Mouse (Mus musculus) layer of hippocampus, postnatal 14 days (tissue): ENCODE measurements at regions not wholly inside any gene's neighbourhood (a gene's known extent, or its start where the extent isn't known, plus 50 kb on each side); places are given as distances from the start of the nearest gene placed in this dataset.

Experiments used
- DNase-seq, 2 experiments: peaks; one replicate each; pipeline ENCODE4 v3.0.0; 2021 to 2022; ENCODE audit warnings: low spot score in 2 of 2, mixed read lengths in 1 of 2

DNA sequence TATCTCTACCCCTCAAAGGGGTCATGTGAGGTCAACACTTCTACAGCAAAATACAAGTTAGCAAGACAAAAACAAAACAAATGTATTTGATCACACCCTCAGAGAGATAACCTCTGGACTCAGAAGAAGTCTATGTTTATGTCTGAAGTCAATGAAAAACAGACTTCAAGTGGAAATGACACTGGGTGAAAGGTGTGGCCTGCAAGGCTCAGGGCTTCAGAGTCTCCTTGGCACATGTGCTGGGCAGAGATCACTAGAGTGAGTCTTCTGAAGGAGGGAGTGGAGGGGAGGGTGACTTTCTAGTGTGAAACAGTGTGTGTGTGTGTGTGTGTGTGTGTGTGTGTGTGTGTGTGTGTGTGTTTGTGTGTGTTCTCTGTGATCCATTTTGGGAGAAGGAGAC, 68.2 kb downstream of the Il12a start:
- no peak for DNase-seq

DNA sequence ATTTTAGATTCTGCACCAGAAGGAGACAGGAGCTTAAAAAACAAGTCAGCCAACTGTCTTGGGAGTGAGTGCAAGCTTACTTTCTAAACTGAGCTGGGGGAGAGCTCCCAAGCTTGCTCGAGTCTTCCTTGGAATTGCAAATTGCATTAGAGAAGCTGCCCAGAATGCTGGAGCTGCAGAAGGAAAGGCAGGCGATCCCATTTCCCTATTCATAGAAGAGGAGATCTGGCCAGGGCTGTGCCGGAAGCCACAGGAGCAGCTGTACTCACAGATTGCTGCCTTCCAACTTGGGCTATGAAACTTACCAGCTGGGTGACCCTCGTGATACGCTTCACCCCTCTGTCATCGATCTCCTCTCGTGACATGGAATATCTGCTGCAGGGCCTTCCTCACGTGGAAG, 68.9 kb downstream of the Il12a start:
- peak; percentile 41 to 57 for DNase-seq

DNA sequence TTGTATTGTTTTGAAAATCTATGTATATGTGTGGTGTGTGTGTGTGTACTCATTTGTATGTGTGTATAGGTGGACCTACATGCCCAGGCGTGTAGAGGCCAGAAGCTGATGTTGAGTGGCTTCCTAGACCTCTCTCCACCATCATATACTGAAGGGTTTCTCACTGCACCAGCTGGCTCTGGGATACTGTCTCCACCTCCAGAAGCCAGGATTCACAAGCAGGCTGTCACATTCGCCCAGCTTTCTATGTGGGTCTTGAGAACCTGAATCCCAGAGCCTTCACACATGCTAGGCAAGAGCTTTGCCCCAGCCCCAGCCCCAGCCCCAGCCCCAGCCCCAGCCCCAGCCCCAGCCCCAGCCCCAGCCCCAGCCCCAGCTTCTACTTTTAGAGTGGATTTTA, 70.4 kb downstream of the Il12a start:
- DNase-seq, result no peak

DNA sequence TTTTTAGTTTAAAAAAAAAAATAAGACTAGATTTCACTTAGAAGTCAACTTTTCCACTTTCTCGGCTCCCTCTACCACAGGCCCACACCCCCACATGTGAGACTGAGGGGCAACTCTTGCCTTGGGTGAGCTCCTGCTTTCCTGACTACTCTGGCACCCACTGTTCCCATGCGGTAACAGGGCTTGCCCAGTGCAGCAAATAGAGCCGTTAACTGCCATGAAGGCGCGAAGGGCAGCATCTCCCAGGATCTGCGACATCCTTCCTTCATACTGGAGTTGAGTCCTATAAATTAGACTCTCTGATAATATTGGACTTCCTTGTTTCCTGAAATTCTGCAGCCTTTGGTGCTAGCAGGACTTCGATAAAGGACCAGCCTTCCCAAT, 70.8 kb downstream of the Il12a start:
- no peak for DNase-seq

DNA sequence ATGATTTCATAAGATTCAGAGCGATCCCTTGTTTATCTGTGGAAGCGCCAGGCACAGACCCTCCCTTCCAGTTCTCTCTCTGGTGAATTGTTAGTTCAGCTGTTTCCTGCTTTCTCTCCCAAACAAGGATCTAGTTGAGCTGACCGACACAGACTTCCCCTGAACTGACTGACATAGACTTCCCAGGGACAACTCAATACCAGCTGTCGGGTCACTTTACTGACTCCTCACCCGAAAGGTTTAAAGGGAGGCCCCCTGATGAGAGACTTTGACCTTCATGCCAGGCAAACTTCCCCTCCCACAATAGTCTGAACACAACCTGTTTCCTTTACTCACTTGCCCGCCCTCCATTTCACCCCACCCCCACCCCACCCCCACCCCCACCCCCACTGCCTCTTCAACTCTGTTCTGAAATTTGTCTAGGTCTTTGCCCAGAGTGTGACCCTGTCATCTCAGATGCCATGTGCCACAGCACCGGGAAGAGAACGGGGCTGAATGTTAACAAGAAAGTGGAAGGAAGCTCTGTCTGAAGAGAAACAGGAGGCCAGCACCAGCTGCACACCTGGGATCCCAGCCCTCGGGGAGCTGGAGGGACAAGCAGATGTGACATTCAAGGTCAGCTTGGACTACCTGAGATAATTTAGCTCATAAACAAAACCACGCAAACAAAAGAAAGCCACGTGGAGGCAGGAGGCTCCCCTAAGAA, 71.3 kb downstream of the Il12a start:
- DNase-seq, result no peak

DNA sequence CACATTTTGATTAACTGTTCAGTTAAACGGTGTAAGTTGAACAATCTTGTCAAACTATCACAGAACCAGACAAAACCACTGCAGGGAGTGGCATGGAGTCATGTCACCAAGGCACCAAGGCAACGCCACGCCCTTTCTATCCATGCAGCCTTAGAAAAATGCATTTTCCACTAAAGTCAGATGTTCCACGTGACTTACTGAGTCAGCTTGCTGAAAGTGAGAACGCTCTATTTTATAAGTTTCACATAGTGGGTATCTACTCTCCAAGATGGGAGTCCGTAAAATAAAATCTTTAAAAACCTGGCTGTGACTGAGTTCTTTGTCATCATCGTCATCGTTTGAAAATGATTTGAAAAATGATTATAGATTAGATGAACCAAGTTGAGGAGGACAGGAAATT, 72.5 kb downstream of the Il12a start:
- no peak for DNase-seq

DNA sequence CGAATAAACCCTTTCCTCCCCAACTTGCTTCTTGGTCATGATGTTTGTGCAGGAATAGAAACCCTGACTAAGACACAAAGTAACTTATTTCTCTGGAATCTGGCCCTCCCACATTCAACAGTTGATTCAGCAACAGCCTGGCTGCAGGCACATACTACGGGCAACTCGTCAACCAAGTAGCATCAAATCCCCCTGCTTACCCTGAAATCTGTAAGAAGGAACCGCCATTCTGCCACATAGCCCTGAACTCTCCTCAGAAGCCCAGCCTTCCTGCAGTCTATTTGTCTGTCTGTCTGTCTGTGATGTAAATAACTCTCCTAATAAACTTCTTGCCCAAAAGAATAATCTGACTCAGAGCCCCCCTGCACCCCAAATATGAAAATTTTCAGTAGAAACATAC, 73.9 kb downstream of the Il12a start:
- DNase-seq, result no peak

DNA sequence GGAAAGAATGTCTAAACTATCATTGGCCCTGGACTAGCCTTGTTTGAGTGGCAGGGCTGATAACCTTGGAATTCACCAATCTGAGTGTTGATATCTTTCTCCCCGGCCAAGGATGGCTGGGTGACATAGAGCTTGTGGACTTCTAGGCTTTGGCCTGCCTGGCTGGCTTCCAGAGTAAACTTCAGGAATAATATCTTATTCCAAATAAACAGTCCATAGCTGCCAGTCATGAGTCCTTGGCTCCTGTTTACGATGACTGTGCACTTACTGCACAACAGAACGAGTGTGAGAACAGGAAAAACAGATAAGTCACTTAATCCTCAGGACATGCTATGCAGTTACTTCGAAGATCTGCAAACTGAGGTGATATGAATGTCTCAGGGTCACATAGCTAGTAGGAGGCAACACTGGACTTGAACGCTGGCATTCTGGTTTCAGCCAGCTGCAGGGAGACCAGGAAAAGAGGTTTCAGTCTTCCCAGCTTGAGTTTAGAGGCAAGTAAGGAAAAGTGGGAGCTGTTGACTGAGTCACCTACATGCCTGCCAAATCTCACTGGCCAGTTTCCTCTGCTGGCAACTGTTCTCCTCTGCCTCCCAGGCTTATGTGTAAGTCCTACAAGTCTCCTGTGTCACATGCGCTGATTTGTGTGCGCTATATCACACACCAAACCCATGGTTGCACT, 74.6 kb downstream of the Il12a start:
- DNase-seq, result no peak

DNA sequence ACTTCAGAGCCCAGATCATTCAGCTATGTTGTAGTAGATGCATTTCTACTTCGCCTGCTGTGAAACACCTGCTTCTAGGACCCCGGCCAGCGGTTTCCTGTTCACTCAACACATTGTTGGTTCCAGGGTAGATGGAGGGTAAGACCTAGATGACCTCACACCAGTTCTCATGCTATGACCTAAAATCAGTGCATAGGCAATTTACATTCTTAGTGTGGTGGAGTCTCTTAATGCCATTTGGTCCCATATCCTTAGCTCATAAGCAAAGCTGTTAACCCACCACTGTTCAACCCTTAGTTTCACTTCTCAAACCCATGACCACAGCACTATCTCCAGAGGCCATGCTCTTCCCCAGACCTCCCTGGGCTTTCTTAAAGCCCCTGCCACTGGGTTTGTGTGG, 81.1 kb downstream of the Il12a start:
- DNase-seq, result no peak

DNA sequence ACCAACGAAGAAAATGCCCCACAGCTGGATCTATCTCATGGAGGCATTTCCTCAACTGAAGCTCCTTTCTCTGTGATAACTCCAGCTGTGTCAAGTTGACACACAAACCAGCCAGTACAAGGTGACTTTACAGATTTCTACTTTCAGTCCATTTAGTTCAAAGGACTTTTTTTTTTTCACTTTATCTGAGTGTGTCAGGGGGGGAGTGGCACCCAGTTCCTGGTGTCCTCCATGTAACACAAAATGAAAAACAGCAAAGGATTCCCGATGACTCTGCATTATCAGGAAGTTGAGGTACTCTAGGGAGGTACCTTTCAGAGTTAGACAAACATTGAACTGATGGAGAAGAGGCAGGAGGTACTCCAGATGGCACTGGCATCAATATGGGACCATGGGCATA, 87.4 kb downstream of the Il12a start:
- no peak for DNase-seq

DNA sequence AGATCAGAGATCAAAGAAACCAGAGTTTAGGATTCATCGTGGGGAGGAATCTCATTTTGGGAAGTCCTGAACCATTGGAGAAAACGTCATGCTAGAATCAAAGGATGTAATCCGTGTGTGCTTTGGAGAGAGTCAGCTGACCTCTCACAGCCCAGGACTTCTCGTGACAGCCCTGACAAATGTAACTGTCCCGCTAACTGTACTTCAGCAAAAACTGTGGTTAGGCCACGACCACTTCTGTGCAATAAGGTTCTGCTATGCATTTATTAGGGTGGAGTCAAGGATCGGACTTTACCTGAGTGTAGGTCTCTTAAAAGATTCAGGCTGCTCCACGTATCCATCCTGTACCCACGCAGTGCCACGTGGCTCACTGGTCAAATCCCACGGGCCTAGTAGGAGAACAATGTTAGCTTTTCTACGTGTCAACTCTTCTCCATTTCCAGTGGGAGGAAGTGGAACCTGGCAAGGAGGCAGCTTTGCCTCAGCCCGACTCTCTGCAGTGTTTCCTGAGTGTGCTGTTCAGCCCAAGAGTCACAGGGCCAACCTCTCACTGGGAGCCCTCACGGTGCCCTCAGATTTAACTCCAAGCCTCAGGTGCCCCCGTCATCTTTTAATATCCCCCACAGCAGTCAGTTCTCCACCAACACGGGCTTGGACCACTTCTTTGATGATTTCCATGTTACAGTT, 88.1 kb downstream of the Il12a start:
- DNase-seq, result no peak

DNA sequence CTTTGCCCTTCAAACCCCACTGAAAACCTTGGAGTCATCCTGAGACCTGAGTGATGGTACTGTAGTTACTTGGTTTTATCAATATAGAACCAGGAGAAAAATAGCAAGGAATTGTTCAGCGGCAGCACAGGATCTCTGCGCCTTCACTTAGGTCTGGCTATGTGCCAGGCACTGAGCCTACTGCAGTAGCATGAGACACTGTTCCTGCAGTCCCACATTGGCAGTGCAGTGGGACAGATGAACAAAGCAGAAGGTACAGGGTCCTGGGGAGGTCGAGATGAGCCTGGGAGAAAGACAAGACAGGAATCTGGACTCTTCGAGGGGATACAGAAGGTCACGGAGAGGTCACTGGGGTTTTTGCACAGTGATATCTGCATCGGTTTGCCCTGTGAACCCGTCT, 88.5 kb upstream of the 1110032F04Rik start:
- DNase-seq, result no peak

DNA sequence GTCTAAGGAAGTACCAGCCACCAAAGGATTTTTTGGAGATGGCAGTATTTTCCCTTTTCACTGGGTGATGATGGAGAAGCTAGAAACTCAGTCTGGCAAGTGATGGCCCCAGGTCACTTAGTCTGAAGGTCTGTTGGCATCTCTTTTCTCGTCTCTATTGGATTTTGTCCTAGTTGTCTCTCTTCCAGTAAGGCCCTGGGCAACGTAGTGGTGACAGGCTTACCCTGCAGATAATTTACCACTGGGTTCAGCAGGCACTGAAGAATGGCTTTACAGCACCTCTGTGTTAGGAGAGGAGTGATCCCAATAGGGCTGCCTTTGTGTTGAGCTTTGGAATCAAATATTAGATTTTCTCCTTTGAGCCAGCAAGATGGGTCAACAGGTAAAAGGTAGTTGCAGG, 87.9 kb upstream of the 1110032F04Rik start:
- no peak for DNase-seq

DNA sequence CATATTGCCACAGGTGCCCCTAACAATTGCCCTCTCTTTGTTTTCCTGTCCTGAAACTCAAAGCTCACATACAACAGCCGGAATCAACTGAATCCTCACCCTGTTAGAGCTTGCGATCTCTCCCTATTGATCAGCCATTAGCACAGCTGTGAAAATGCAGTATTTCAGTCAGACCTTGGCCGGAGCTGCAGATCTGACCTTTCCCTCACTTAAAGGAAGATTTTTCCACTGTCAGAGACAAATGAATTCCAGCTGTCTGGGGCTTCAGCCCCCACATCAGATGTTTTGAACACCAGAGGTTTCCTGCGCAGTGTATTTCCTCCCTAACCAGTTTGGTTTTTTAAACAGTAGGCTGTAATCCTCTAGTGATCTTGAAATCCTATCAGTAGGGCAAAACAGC, 87.0 kb upstream of the 1110032F04Rik start:
- no peak for DNase-seq

DNA sequence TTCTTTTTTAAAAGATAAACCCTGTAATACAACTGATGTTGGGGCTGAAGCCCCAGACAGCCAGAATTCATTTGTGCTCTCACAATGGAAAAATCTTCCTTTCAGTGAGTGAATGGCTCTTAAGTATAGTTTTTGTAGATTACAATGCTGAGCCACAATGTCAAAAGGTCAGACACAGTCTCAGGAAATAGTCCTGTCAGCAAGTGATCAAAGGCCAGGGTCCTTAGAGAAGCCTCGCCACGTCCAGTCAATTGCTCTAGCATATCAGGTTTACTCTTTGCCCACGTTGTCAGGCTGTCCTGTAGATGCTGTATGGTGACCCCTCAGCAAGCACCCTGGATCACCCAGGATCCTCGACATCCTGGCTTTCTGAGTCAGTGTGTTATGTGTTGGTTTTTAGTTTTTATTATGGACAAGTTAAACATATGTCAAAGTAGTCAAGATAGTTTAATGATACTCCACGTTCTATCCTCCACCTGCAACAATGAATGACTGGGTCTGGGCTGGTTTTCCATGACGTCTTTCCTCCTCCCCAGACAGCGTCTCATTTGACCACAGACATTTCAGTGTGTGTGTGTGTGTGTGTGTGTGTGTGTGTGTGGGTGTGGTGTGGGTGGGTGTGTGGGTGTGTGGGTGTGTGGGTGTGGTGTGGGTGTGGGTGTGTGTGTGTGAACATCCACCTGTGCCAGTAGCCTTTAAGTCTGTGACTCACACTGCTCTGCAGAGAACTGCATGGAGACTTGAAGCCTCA, 85.5 kb upstream of the 1110032F04Rik start:
- DNase-seq, result no peak

DNA sequence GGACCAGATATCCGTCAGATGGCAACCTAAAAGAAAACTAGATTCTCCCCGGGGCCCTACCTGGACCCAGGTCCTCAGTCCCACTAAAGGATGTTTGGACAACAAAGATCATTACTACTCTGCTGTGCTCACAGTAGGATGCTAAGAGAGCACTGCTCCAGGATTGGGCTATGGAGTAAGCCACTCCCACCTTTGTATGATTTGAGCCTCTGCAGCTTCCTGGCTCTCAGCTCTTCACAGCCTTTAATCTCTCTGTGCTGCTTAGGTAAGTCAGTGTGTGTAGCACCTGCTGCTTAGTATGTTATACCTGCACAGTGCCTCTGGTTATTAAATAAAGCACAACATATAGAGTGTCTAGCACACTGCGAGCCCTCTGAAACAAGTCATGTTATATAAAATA, 82.6 kb upstream of the 1110032F04Rik start:
- DNase-seq, result no peak

DNA sequence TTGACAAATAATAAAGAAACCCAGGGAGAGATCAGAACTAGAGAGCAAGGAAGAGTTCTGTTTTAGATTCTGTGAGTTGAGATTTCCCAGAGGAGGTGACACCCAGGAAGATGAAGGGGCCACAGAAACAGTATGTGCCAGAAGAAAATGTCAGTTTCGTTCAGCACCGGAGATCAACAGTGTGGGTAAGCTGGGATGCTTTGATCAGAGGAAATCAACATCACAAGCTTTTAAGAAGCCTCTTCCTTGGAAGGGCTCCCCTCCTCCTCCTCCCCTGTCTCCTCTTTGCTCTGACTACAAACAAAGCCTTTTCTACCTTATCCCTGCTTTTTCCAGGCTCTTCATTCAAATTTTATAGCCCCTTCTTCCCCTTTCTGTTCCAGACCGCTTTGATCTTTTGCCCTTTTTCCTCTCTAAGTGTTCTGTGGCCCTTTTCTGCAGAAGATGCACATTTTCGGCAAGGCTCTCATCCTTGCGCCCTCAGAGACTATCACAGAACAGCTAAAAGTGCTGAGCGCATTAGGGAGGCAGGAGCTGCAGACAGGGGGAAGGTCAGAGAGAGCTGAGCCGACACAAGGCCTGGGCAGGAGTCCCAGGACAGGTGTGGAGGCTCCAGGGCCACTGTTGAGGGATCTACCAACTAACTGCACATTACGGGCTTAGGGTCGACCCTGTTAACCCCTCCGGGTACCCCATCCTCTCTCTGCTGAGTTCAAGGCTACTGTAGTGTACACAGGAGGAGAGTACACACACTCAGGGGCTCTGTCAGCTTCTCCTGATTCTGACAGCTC, 81.8 kb upstream of the 1110032F04Rik start:
- no peak for DNase-seq

DNA sequence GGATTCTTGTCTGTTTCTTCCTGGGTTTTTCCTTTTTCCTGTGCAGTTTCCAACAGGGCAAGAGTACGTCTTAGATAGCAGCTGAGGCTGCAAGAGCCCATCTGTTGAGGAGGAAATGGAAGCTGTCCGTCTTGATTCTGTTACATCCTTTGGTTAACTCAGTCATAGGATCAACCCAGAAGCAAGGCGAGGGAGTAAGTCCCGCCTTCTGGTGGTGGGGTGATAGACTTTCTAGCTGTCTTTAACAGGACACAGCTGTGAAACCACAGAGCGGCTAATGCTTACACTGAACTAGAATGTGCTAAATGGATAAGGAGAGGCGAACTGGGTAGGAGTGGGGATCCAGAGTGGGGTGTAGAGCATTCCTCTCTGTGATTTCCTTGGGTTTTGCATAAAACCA, 79.9 kb upstream of the 1110032F04Rik start:
- DNase-seq, result no peak

DNA sequence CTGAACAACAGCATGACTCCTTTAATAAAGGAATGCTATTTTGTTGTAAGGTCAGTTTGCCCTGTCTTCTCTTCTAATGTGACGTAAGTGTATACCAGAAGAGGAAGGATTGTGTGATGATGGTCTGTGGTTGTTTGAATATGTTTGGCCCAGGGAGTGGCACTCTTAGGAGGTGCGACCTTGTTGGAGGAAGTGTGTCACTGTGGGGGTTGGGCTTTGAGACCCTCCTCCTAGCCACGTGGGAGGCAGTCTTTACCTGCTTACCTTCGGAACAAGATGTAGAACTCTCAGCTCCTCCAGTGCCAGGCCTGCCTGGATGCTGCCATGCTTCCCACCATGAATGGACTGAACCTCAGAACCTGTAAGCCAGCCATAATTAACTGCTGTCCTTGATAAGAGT, 78.9 kb upstream of the 1110032F04Rik start:
- no peak for DNase-seq

DNA sequence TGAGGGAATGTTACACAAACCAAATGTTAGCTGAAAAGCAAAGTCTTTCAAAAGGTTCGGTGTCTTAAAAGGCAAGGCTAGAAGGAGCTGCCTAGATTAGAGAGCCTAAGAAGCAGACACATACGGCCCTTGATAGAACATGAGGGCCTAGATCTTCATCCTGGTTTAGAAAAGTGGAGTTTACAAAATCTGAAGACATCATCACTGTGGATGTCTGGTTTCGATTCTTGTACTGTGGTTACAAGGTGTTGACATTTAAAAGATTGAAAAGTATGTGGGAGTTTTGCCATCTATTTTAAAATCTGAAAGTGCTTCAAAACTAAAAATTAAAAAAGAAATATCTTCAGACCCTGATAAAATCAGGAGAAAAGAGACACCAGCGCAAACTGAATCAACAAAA, 76.5 kb upstream of the 1110032F04Rik start:
- no peak for DNase-seq

DNA sequence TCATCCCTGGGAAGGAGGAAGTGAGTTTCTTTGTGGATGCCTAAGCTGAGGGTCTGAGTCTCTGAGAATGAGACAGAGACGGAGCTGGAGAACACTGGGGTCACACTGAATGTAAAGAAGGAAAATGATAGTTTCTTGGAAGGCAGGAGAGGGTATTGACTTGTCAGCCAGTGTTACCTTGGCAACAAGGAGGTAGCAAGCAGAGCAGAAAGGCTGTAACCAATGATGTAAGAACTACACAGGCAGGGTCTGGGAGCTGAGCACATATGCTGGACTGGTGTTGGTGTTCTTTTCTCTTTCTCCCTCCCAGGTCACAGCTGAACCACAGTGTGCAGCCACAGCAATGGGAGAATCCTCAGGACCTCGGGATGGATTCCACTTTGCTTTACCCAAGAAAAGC, 75.5 kb upstream of the 1110032F04Rik start:
- DNase-seq, result no peak
